Mouse (Mus musculus): ENCODE results near the gene Foxp1.

DNA sequence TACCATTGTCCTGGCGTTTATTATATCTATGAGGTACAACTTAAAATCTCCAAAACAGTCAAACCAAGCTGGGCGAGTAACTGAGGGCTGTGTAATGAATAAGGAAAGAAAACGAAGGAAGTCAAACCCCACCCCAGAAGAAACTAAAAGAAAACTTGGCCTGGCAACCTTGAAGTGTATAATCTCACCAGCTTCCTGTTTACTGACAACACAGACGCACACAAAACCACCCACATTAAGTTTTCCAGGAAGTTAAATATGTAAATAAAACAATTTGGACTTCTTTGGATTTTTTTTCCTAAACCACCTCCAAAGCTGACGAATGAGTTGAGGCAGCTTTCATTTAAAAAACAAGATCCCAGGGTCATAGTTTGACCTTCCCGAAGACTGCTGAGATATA, 18.1 kb upstream of the Foxp1 start:
- TF ChIP-seq CTCF (IDR thresholded peaks at IDR 0.05; ENCODE audit: low read depth) (no peak), EP300 (IDR thresholded peaks at IDR 0.05; ENCODE audit: low read depth) (no peak)
